Mouse (Mus musculus): ENCODE measurements at regions not wholly inside any gene's neighbourhood (a gene's known extent, or its start where the extent isn't known, plus 50 kb on each side); places are given as distances from the start of the nearest gene placed in this dataset.
"Not testable (repeated sequence)": the region's sequence is repeated elsewhere in the genome, so short reads cannot be mapped to it uniquely, and the experiment has no call there.

- H3K36me3 ChIP-seq (ENCODE audit: control insufficient read depth, insufficient read depth, low read length), result no peaks in the 10 kb centered on the region
- H3K9me3 ChIP-seq (ENCODE audit: control insufficient read depth, low read length), result no peaks in the 10 kb centered on the region
- H3K9ac ChIP-seq (ENCODE audit: low read length), result no peak overlapping the region
- ATAC-seq (replicated peaks; ENCODE audit: low FRiP score, low TSS enrichment, low read depth), result no peak
- 88% methylated on average over 4 of the region's 4 CpGs for WGBS
- no peak overlapping the region for H3K4me3 ChIP-seq (ENCODE audit: low read depth, low read length)
- H3K27me3 ChIP-seq (replicated peaks; ENCODE audit: control insufficient read depth, insufficient read depth, low read length), result no peaks in the 10 kb centered on the region
- H3K4me1 ChIP-seq (replicated peaks; ENCODE audit: control insufficient read depth, insufficient read depth, low read length), result no peaks in the 10 kb centered on the region
- no peak overlapping the region for H3K4me2 ChIP-seq (ENCODE audit: low read length)
- H3K27ac ChIP-seq (ENCODE audit: low read depth), result no peak overlapping the region
- DNase-seq (ENCODE audit: low spot score), result no peak
Measured at GRCm38 (mm10) chr2:16866163-16866852, 510.2 kb downstream of the Plxdc2 start.

GRCm38 (mm10) chr2:16892381-16892780 is 536.3 kb downstream of the Plxdc2 start:
- not testable (repeated sequence) for H3K4me2 ChIP-seq (ENCODE audit: low read length); H3K9ac ChIP-seq (ENCODE audit: low read length); H3K27ac ChIP-seq (ENCODE audit: low read depth); H3K36me3 ChIP-seq (ENCODE audit: control insufficient read depth, insufficient read depth, low read length); H3K4me3 ChIP-seq (ENCODE audit: low read depth, low read length); H3K27me3 ChIP-seq (replicated peaks; ENCODE audit: control insufficient read depth, insufficient read depth, low read length); H3K4me1 ChIP-seq (replicated peaks; ENCODE audit: control insufficient read depth, insufficient read depth, low read length); ATAC-seq (replicated peaks; ENCODE audit: low FRiP score, low TSS enrichment, low read depth); DNase-seq (ENCODE audit: low spot score); H3K9me3 ChIP-seq (ENCODE audit: control insufficient read depth, low read length)
- 61% methylated on average over 6 of the region's 6 CpGs for WGBS

GRCm38 (mm10) chr2:16909246-16910038 is 553.3 kb downstream of the Plxdc2 start:
- Histone ChIP-seq H3K27ac (ENCODE audit: low read depth) (no peak overlapping the region), H3K36me3 (ENCODE audit: control insufficient read depth, insufficient read depth, low read length) (no peaks in the 10 kb centered on the region), H3K4me1 (replicated peaks; ENCODE audit: control insufficient read depth, insufficient read depth, low read length) (no peaks in the 10 kb centered on the region), H3K27me3 (replicated peaks; ENCODE audit: control insufficient read depth, insufficient read depth, low read length) (no peaks in the 10 kb centered on the region), H3K4me3 (ENCODE audit: low read depth, low read length) (no peak overlapping the region), H3K9me3 (ENCODE audit: control insufficient read depth, low read length) (no peaks in the 10 kb centered on the region), H3K9ac (ENCODE audit: low read length) (no peak overlapping the region), H3K4me2 (ENCODE audit: low read length) (no peak overlapping the region)
- DNase-seq (ENCODE audit: low spot score) (no peak), ATAC-seq (replicated peaks; ENCODE audit: low FRiP score, low TSS enrichment, low read depth) (no peak)
- WGBS, result 38% methylated on average over 1 of the region's 1 CpGs

- DNase-seq (ENCODE audit: low spot score) (no peak), ATAC-seq (replicated peaks; ENCODE audit: low FRiP score, low TSS enrichment, low read depth) (no peak)
- no peaks in the 10 kb centered on the region for H3K36me3 ChIP-seq (ENCODE audit: control insufficient read depth, insufficient read depth, low read length)
- H3K9ac ChIP-seq (ENCODE audit: low read length), result no peak overlapping the region
- H3K27me3 ChIP-seq (replicated peaks; ENCODE audit: control insufficient read depth, insufficient read depth, low read length), result no peaks in the 10 kb centered on the region
- no peaks in the 10 kb centered on the region for H3K4me1 ChIP-seq (replicated peaks; ENCODE audit: control insufficient read depth, insufficient read depth, low read length)
- H3K27ac ChIP-seq (ENCODE audit: low read depth), result no peak overlapping the region
- no peak overlapping the region for H3K4me2 ChIP-seq (ENCODE audit: low read length)
- H3K4me3 ChIP-seq (ENCODE audit: low read depth, low read length), result no peak overlapping the region
- WGBS, result 24% methylated on average over 2 of the region's 2 CpGs
- H3K9me3 ChIP-seq (ENCODE audit: control insufficient read depth, low read length), result no peaks in the 10 kb centered on the region
Measured at GRCm38 (mm10) chr2:16914633-16915032, 558.5 kb downstream of the Plxdc2 start.

GRCm38 (mm10) chr2:16929974-16930373 is 573.9 kb downstream of the Plxdc2 start:
- 81% methylated on average over 3 of the region's 3 CpGs for WGBS
- Histone ChIP-seq H3K27ac (ENCODE audit: low read depth) (no peak overlapping the region), H3K4me3 (ENCODE audit: low read depth, low read length) (no peak overlapping the region), H3K4me2 (ENCODE audit: low read length) (no peak overlapping the region), H3K9me3 (ENCODE audit: control insufficient read depth, low read length) (no peaks in the 10 kb centered on the region), H3K9ac (ENCODE audit: low read length) (no peak overlapping the region), H3K36me3 (ENCODE audit: control insufficient read depth, insufficient read depth, low read length) (no peaks in the 10 kb centered on the region), H3K4me1 (replicated peaks; ENCODE audit: control insufficient read depth, insufficient read depth, low read length) (no peaks in the 10 kb centered on the region), H3K27me3 (replicated peaks; ENCODE audit: control insufficient read depth, insufficient read depth, low read length) (no peaks in the 10 kb centered on the region)
- no peak for DNase-seq (ENCODE audit: low spot score)
- ATAC-seq (replicated peaks; ENCODE audit: low FRiP score, low TSS enrichment, low read depth), result no peak

GRCm38 (mm10) chr2:16959432-16959831 is 603.3 kb downstream of the Plxdc2 start:
- Histone ChIP-seq H3K4me2 (ENCODE audit: low read length) (no peak overlapping the region), H3K4me1 (replicated peaks; ENCODE audit: control insufficient read depth, insufficient read depth, low read length) (no peaks in the 10 kb centered on the region), H3K27ac (ENCODE audit: low read depth) (no peak overlapping the region), H3K36me3 (ENCODE audit: control insufficient read depth, insufficient read depth, low read length) (no peaks in the 10 kb centered on the region), H3K9me3 (ENCODE audit: control insufficient read depth, low read length) (no peaks in the 10 kb centered on the region), H3K4me3 (ENCODE audit: low read depth, low read length) (no peak overlapping the region), H3K27me3 (replicated peaks; ENCODE audit: control insufficient read depth, insufficient read depth, low read length) (no peaks in the 10 kb centered on the region), H3K9ac (ENCODE audit: low read length) (no peak overlapping the region)
- DNase-seq (ENCODE audit: low spot score) (no peak), ATAC-seq (replicated peaks; ENCODE audit: low FRiP score, low TSS enrichment, low read depth) (no peak)
- 90% methylated on average over 3 of the region's 3 CpGs for WGBS

GRCm38 (mm10) chr2:16977380-16977779 is 621.3 kb downstream of the Plxdc2 start:
- Histone ChIP-seq H3K4me1 (replicated peaks; ENCODE audit: control insufficient read depth, insufficient read depth, low read length) (no peaks in the 10 kb centered on the region), H3K4me2 (ENCODE audit: low read length) (no peak overlapping the region), H3K27me3 (replicated peaks; ENCODE audit: control insufficient read depth, insufficient read depth, low read length) (no peaks in the 10 kb centered on the region), H3K4me3 (ENCODE audit: low read depth, low read length) (no peak overlapping the region), H3K27ac (ENCODE audit: low read depth) (no peak overlapping the region), H3K36me3 (ENCODE audit: control insufficient read depth, insufficient read depth, low read length) (no peaks in the 10 kb centered on the region), H3K9me3 (ENCODE audit: control insufficient read depth, low read length) (no peaks in the 10 kb centered on the region), H3K9ac (ENCODE audit: low read length) (no peak overlapping the region)
- ATAC-seq (replicated peaks; ENCODE audit: low FRiP score, low TSS enrichment, low read depth), result no peak
- DNase-seq (ENCODE audit: low spot score), result no peak
- 25% methylated on average over 4 of the region's 4 CpGs for WGBS

- ATAC-seq (replicated peaks; ENCODE audit: low FRiP score, low TSS enrichment, low read depth) (no peak), DNase-seq (ENCODE audit: low spot score) (no peak)
- Histone ChIP-seq H3K4me3 (ENCODE audit: low read depth, low read length) (no peak overlapping the region), H3K9me3 (ENCODE audit: control insufficient read depth, low read length) (no peaks in the 10 kb centered on the region), H3K36me3 (ENCODE audit: control insufficient read depth, insufficient read depth, low read length) (no peaks in the 10 kb centered on the region), H3K4me1 (replicated peaks; ENCODE audit: control insufficient read depth, insufficient read depth, low read length) (no peaks in the 10 kb centered on the region), H3K4me2 (ENCODE audit: low read length) (no peak overlapping the region), H3K27ac (ENCODE audit: low read depth) (no peak overlapping the region), H3K27me3 (replicated peaks; ENCODE audit: control insufficient read depth, insufficient read depth, low read length) (no peaks in the 10 kb centered on the region), H3K9ac (ENCODE audit: low read length) (no peak overlapping the region)
- 85% methylated on average over 1 of the region's 1 CpGs for WGBS
Measured at GRCm38 (mm10) chr2:16982823-16983222, 626.7 kb downstream of the Plxdc2 start.

Measured in intestine, embryonic 14.5 days (tissue).